Mouse (Mus musculus): ENCODE measurements around the gene Luzp4. TPM values are rescaled to one million over a fixed set of nuclear protein-coding genes. Genes with fewer than 3 reads are reported as not detected.
"Not testable (repeated sequence)": the region's sequence is repeated elsewhere in the genome, so short reads cannot be mapped to it uniquely, and the experiment has no call there.

Luzp4 gene
- total RNA-seq (2017): not detected in 2 replicates

GRCm38 (mm10) chrX:148857340-148857739 lies at the start of gene Luzp4:
Luzp4 (plus strand) TSS chrX:148857640.
- not testable (repeated sequence) for ATAC-seq (replicated peaks; ENCODE audit: low read depth, poor library complexity, severe bottlenecking)

DNA sequence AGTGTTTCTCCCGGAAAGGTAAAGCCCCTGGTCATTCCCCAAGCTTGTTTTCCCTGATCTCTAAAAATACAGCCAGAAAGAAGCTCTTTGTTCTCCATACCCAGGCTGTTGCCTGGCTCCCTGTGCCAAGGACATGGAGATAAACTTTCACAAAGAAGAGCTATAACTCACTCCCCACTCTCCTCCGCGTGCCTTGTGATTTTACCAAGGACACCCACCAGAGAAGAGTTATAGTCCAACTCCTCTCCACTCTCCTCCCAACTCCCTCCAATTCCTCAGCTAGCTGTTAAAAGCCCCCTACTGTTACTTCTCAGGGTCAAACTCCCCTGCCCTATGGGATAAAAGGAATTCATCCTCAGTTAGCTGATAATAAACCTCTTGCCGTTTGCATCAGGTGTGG lies 15.6 kb upstream of the Luzp4 start:
- ATAC-seq (replicated peaks; ENCODE audit: low read depth, poor library complexity, severe bottlenecking): not testable (repeated sequence)

Other genes starting within 250 kb of the Luzp4 start
- gene Gm8334, start 242.5 kb upstream of the Luzp4 start, total RNA-seq (2017): not detected in 2 replicates
- gene Gm15127, start 194.0 kb upstream of the Luzp4 start, total RNA-seq (2017): not detected in 2 replicates
- not detected in 2 replicates for gene Ott, start 216.6 kb downstream of the Luzp4 start, total RNA-seq (2017)